Mouse (Mus musculus) erythroblast, embryonic 14.5 days (primary cell): ENCODE measurements around the gene Krtap5-1.
"Not testable (repeated sequence)": the region's sequence is repeated elsewhere in the genome, so short reads cannot be mapped to it uniquely, and the experiment has no call there.

Source experiments
- GATA1 ChIP-seq: IDR thresholded peaks from 2 replicates; pipeline ENCODE4 v1.6.1; 2012; ENCODE audit warnings: low read length, inconsistent platforms, mixed read lengths
- TAL1 ChIP-seq: IDR thresholded peaks from 3 replicates; pipeline ENCODE4 v1.6.1; 2012; ENCODE audit warnings: low read length, inconsistent platforms, mixed read lengths

- not testable (repeated sequence) for TF ChIP-seq GATA1, TAL1
These were observed 10.9 kb downstream of the Krtap5-1 start for GRCm38 (mm10) chr7:142285910-142286612.
